Mouse (Mus musculus): Measurements from ENCODE around the gene Tmigd3. TPM values are rescaled to one million over a fixed set of nuclear protein-coding genes. Genes with fewer than 3 reads are reported as not detected.

Tmigd3 gene
- polyA plus RNA-seq, 1 experiment from 2014 or later: 0.13 TPM

DNA sequence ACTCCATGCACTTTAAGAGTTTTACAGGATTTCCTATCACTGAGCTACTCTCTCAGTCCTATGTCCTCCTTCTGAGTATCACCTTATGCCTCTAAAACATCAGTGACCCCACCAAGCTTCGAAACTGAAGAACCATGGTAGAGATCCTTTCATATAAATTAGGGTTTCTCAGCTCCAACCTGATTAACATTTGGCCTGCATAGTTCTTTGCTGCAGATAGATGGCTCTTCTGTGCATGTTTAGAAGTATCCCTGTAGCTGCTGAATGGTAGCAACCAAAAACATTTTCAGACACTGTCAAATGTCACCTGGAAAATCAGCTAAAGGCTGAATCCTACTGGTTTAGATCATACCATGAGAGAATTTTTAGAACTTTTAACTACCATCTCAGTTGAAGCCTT lies 86.5 kb downstream of the Tmigd3 start:
- Histone ChIP-seq H3K4me3 (ENCODE audit: low read depth, low read length) (peak overlapping the region; percentile 79; the same call in 1 of the 2 replicates), H3K36me3 (replicated peaks; ENCODE audit: insufficient read depth, low read length) (peaks cover 45% of the 10 kb centered on the region), H3K9ac (replicated peaks) (peak overlapping the region; percentile 94)

DNA sequence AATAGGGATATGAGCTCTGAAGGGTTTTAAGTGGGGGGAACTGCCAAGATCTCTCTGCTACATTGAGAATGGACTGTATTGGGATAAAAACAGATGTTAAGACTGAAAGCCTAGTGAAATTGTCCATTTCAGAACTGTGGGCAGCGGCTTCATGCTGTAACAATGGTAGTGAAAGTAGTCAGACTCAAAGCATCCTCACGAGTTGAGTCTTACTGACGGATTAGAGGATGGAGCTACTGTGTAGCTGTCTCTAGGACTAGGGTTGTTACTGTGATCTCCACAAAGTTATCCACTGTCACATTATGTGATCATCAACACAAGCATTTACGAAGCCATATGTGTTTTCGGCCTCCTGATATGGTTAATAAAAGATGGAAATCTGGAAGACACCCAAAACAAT lies 87.5 kb downstream of the Tmigd3 start:
- ATAC-seq: no peak
- no peak for DNase-seq
- TF ChIP-seq EP300 (IDR thresholded peaks at IDR 0.05; ENCODE audit: low read depth): no peak
- TF ChIP-seq CTCF (IDR thresholded peaks at IDR 0.05; ENCODE audit: low read depth): no peak
- Histone ChIP-seq H3K27me3 (ENCODE audit: insufficient read depth, low read length) (no peaks in the 10 kb centered on the region), H3K4me2 (ENCODE audit: low read depth, low read length) (peak overlapping the region; percentile 99), H3K4me3 (ENCODE audit: low read depth, low read length) (peak overlapping the region; percentile 79), H3K27ac (ENCODE audit: low read depth) (peak overlapping the region; percentile 99), H3K4me1 (ENCODE audit: insufficient read depth) (peaks cover 22% of the 10 kb centered on the region), H3K9ac (replicated peaks) (peak overlapping the region; percentile 94), H3K9me3 (ENCODE audit: low read length) (no peaks in the 10 kb centered on the region), H3K36me3 (replicated peaks; ENCODE audit: insufficient read depth, low read length) (peaks cover 44% of the 10 kb centered on the region)
- 34% methylated on average over 5 of the region's 5 CpGs for WGBS (ENCODE audit: insufficient replicate concordance)

More for the DNA sequence above, 86.5 kb downstream of the Tmigd3 start:
- no peaks in the 10 kb centered on the region for H3K9me3 ChIP-seq (ENCODE audit: low read length)
- ATAC-seq: no peak
- no peaks in the 10 kb centered on the region for H3K27me3 ChIP-seq (ENCODE audit: insufficient read depth, low read length)
- peak overlapping the region; percentile 99 for H3K4me2 ChIP-seq (ENCODE audit: low read depth, low read length)
- DNase-seq: no peak
- H3K4me1 ChIP-seq (ENCODE audit: insufficient read depth): peaks cover 22% of the 10 kb centered on the region
- TF ChIP-seq EP300 (IDR thresholded peaks at IDR 0.05; ENCODE audit: low read depth) (no peak), CTCF (IDR thresholded peaks at IDR 0.05; ENCODE audit: low read depth) (no peak; the same call in none of the 2 replicates)
- WGBS (ENCODE audit: insufficient replicate concordance): 86% methylated on average over 1 of the region's 1 CpGs
- H3K27ac ChIP-seq (ENCODE audit: low read depth): no peak overlapping the region

DNA sequence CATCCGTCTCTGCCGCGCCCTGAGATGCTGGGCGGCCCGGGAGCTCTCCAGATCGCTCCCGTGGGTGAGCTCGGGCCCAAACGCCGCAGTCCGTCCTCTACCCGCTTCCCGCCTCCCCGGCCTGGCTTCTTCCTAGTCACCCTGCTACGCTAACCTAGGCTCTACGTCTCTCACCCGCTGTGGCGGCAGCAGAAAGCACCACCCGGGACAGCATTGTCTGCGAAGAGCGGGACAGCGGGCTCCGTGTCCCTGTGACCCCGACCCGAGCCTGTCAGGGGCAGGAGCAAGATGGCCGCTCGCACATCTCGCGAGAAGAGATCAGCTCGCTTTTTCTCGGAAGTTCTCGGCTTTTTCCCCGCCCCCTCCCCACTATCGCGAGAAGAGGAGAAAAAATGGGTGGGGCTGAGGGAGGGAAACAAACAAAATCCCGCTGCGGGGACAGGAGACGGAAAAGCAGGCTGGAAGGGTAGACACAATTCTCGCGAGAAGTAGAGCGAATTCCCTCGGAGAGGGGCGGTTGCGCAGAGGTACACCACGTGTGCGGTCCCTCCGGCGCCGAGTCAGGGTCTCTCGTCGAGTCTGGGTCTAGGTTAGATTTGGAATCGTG lies 88.4 kb downstream of the Tmigd3 start, which contains the start of gene Wdr77:
Gene Wdr77 (plus strand): TSS at position 396 of the 607 bp plus-strand sequence.
- H3K9me3 ChIP-seq (ENCODE audit: low read length): no peaks in the 10 kb centered on the region
- H3K36me3 ChIP-seq (replicated peaks; ENCODE audit: insufficient read depth, low read length): peaks cover 42% of the 10 kb centered on the region
- H3K9ac ChIP-seq (replicated peaks): peak within 1 kb of the TSS; percentile 94
- peak within 1 kb of the TSS; percentile 99 for H3K27ac ChIP-seq (ENCODE audit: low read depth)
- peak within 1 kb of the TSS; percentile 99 for H3K4me2 ChIP-seq (ENCODE audit: low read depth, low read length)
- peaks cover 22% of the 10 kb centered on the region for H3K4me1 ChIP-seq (ENCODE audit: insufficient read depth)
- no peaks in the 10 kb centered on the region for H3K27me3 ChIP-seq (ENCODE audit: insufficient read depth, low read length)
- H3K4me3 ChIP-seq (ENCODE audit: low read depth, low read length): peak within 1 kb of the TSS; percentile 79
- TF ChIP-seq CTCF (IDR thresholded peaks at IDR 0.05; ENCODE audit: low read depth) (no peak), EP300 (IDR thresholded peaks at IDR 0.05; ENCODE audit: low read depth) (peak; percentile 98)
- under 1% methylated on average over 52 of the region's 52 CpGs for WGBS (ENCODE audit: insufficient replicate concordance)
- peak; percentile 99 for DNase-seq
- ATAC-seq: peak; percentile 96

DNA sequence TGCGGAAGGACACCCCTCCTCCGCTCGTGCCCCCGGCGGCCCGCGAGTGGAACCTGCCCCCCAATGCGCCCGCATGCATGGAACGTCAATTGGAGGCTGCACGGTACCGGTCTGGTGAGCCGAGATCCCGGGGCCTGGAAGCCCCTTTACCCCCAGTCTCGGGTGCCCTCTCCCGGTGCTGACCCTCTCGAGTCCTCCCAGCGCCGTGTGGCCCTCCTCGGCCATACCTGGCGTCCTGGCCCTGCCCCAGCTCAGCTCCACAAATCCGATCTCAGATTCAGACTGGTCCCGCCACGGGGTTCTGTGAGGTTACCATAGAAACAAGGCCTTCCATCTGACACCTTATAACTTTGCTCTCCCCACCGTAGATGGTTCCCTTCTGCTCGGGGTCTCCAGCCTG lies 88.9 kb downstream of the Tmigd3 start:
- peak overlapping the region; percentile 99 for H3K27ac ChIP-seq (ENCODE audit: low read depth)
- DNase-seq (no peak), ATAC-seq (peak; percentile 42)
- TF ChIP-seq EP300 (IDR thresholded peaks at IDR 0.05; ENCODE audit: low read depth) (no peak), CTCF (IDR thresholded peaks at IDR 0.05; ENCODE audit: low read depth) (0 out of 2 replicates have a peak, but pooled peaks have one; percentile 4)
- 0% methylated on average over 26 of the region's 26 CpGs for WGBS (ENCODE audit: insufficient replicate concordance)
- peaks cover 42% of the 10 kb centered on the region for H3K36me3 ChIP-seq (replicated peaks; ENCODE audit: insufficient read depth, low read length)
- H3K27me3 ChIP-seq (ENCODE audit: insufficient read depth, low read length): no peaks in the 10 kb centered on the region
- H3K9ac ChIP-seq (replicated peaks): peak overlapping the region; percentile 94
- H3K4me3 ChIP-seq (ENCODE audit: low read depth, low read length): peak overlapping the region; percentile 79
- no peaks in the 10 kb centered on the region for H3K9me3 ChIP-seq (ENCODE audit: low read length)
- peak overlapping the region; percentile 99 for H3K4me2 ChIP-seq (ENCODE audit: low read depth, low read length)
- peaks cover 22% of the 10 kb centered on the region for H3K4me1 ChIP-seq (ENCODE audit: insufficient read depth)

DNA sequence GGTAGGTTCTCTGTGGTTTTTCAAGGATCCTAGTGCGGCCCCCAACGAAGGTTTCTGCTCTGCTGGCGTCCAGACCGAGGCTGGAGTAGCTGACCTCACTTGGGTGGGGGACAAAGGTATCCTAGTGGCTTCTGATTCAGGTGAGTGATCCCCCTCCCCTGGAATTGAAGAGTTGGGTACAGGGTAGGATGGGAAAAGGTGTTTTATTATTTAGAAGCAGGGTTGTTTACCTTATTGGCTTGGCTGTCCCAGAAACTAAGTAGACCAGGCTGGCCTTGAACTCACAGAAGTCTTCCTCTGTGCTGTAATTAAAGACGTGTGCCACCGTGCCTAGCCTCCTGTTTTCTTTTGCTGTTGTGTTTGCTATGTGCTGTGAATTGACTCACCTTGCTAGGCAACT lies 89.3 kb downstream of the Tmigd3 start, which contains the start of gene Atp5f1:
Gene Atp5f1 (minus strand): TSS at position 101 of the 400 bp plus-strand sequence.
- peak within 1 kb of the TSS; percentile 94 for H3K9ac ChIP-seq (replicated peaks)
- H3K4me1 ChIP-seq (ENCODE audit: insufficient read depth): peaks cover 22% of the 10 kb centered on the region
- ATAC-seq: no peak
- 6% methylated on average over 6 of the region's 6 CpGs for WGBS (ENCODE audit: insufficient replicate concordance)
- DNase-seq: no peak
- no peaks in the 10 kb centered on the region for H3K27me3 ChIP-seq (ENCODE audit: insufficient read depth, low read length)
- no peak for TF ChIP-seq EP300 (IDR thresholded peaks at IDR 0.05; ENCODE audit: low read depth)
- no peak for TF ChIP-seq CTCF (IDR thresholded peaks at IDR 0.05; ENCODE audit: low read depth)
- peak within 1 kb of the TSS; percentile 79 for H3K4me3 ChIP-seq (ENCODE audit: low read depth, low read length)
- H3K4me2 ChIP-seq (ENCODE audit: low read depth, low read length): peak within 1 kb of the TSS; percentile 99
- peaks cover 42% of the 10 kb centered on the region for H3K36me3 ChIP-seq (replicated peaks; ENCODE audit: insufficient read depth, low read length)
- peak within 1 kb of the TSS; percentile 99 for H3K27ac ChIP-seq (ENCODE audit: low read depth)
- H3K9me3 ChIP-seq (ENCODE audit: low read length): no peaks in the 10 kb centered on the region

DNA sequence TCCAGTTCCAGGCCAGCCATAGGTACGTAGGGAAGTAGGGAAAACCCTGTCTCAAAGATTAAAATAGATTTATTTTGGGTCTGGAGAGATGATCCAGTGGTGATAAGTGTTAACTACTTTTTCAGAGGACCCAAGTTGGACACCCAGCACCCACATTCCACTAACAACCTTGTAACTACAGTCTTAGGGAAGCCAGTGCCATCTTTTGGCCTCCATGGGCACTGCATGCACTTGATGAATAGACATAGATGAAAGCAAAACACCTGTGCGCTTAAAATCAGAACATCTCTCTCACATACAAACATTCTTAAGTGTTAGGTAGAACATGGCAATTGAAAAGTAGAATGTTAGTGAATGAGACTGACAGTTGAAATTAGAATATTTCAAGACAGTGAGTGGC lies 90.0 kb downstream of the Tmigd3 start:
- 97% methylated on average over 2 of the region's 2 CpGs for WGBS (ENCODE audit: insufficient replicate concordance)
- Histone ChIP-seq H3K4me3 (ENCODE audit: low read depth, low read length) (no peak overlapping the region), H3K4me2 (ENCODE audit: low read depth, low read length) (peak overlapping the region; percentile 99; the same call in 1 of the 2 replicates), H3K27ac (ENCODE audit: low read depth) (no peak overlapping the region), H3K9ac (replicated peaks) (no peak overlapping the region), H3K9me3 (ENCODE audit: low read length) (no peaks in the 10 kb centered on the region), H3K27me3 (ENCODE audit: insufficient read depth, low read length) (no peaks in the 10 kb centered on the region), H3K36me3 (replicated peaks; ENCODE audit: insufficient read depth, low read length) (peaks cover 46% of the 10 kb centered on the region), H3K4me1 (ENCODE audit: insufficient read depth) (peaks cover 22% of the 10 kb centered on the region)
- no peak for DNase-seq
- TF ChIP-seq CTCF (IDR thresholded peaks at IDR 0.05; ENCODE audit: low read depth) (peak; percentile 56), EP300 (IDR thresholded peaks at IDR 0.05; ENCODE audit: low read depth) (no peak)
- no peak for ATAC-seq

All from liver, postnatal 0 days (tissue).